Mouse (Mus musculus) heart, embryonic 16.5 days (tissue): ENCODE measurements around the gene Rit1. TPM values are rescaled to one million over a fixed set of nuclear protein-coding genes. Genes with fewer than 3 reads are reported as not detected.
"Not testable (repeated sequence)": the region's sequence is repeated elsewhere in the genome, so short reads cannot be mapped to it uniquely, and the experiment has no call there.

Source experiments
- ATAC-seq: fragments of 200-750 bp; cut with Nextera tagmentation; replicated peaks from 2 replicates; pipeline ENCODE4 v1.8.0; 2017; ENCODE audit warnings: moderate number of reproducible peaks; ENCODE audit not compliant: insufficient read depth, low FRiP score; ENCODE audit errors: extremely low read depth
- H3K27ac ChIP-seq: fragments of 300-500 bp; sonication (generic); 2 replicates; pipeline ENCODE4 v1.5.1; 2014; ENCODE audit warnings: mild to moderate bottlenecking, low read length, control low read depth, moderate library complexity
- H3K27me3 ChIP-seq: fragments of 300-500 bp; sonication (generic); 2 replicates; pipeline ENCODE4 v1.6.1; 2014; ENCODE audit warnings: low read length, mixed read lengths; ENCODE audit not compliant: control insufficient read depth, insufficient read depth
- H3K36me3 ChIP-seq: fragments of 300-500 bp; sonication (generic); 2 replicates; pipeline ENCODE4 v1.6.1; 2014; ENCODE audit not compliant: control insufficient read depth, insufficient read depth
- H3K4me1 ChIP-seq: fragments of 300-500 bp; sonication (generic); 2 replicates; pipeline ENCODE4 v1.6.1; 2014; ENCODE audit warnings: low read length, mixed read lengths; ENCODE audit not compliant: control insufficient read depth, insufficient read depth
- H3K4me2 ChIP-seq: fragments of 300-500 bp; sonication (generic); 2 replicates; pipeline ENCODE4 v1.6.1; 2014; ENCODE audit warnings: low read depth, mild to moderate bottlenecking, control low read depth, low read length
- H3K4me3 ChIP-seq: fragments of 300-500 bp; sonication (generic); 2 replicates; pipeline ENCODE4 v1.5.1; 2014; ENCODE audit warnings: mild to moderate bottlenecking, control low read depth, low read length
- H3K9ac ChIP-seq: fragments of 300-500 bp; sonication (generic); 2 replicates; pipeline ENCODE4 v1.6.1; 2014; ENCODE audit warnings: low read length, control low read depth
- H3K9me3 ChIP-seq: fragments of 300-500 bp; sonication (generic); replicated peaks from 2 replicates; pipeline ENCODE4 v1.6.1; 2016; ENCODE audit warnings: low read length; ENCODE audit not compliant: control insufficient read depth
- WGBS: fragments of 180-500 bp; shearing (Covaris S2); extraction: QIAGEN DNeasy Blood & Tissue Kit; methylation state at CpG from one replicate; pipeline ENCODE4 v1.1.7; 2014; 5-methylcytosine and 5-hydroxymethylcytosine counted together
- polyA plus RNA-seq: library from polyadenylated mRNA; unstranded; fragments of >200 nt; fragmentation: Nextera tagmentation; extraction: Ambion mirVana; gene quantifications from 2 replicates; pipeline ENCODE4 v1.2.1, GENCODE M21; 2015

Rit1 gene
- polyA plus RNA-seq, 1 experiment from 2014 or later: 59.4 TPM

GRCm38 (mm10) chr3:88689079-88689478 is 27.6 kb upstream of the Rit1 start:
- no peak overlapping the region for H3K4me3 ChIP-seq
- H3K9ac ChIP-seq: no peak overlapping the region
- no peaks in the 10 kb centered on the region for H3K27me3 ChIP-seq
- ATAC-seq: no peak
- peaks cover 43% of the 10 kb centered on the region for H3K36me3 ChIP-seq
- H3K4me2 ChIP-seq: no peak overlapping the region
- H3K4me1 ChIP-seq: peaks cover 13% of the 10 kb centered on the region
- WGBS: 71% methylated on average over 5 of the region's 5 CpGs
- no peak overlapping the region for H3K27ac ChIP-seq
- H3K9me3 ChIP-seq: no peaks in the 10 kb centered on the region

GRCm38 (mm10) chr3:88695545-88695944 is 21.1 kb upstream of the Rit1 start:
- peaks cover 78% of the 10 kb centered on the region for H3K36me3 ChIP-seq
- H3K27me3 ChIP-seq: no peaks in the 10 kb centered on the region
- no peak overlapping the region for H3K27ac ChIP-seq
- no peaks in the 10 kb centered on the region for H3K9me3 ChIP-seq
- no peak overlapping the region for H3K4me3 ChIP-seq
- ATAC-seq: no peak
- H3K9ac ChIP-seq: no peak overlapping the region
- no peak overlapping the region for H3K4me2 ChIP-seq
- no peaks in the 10 kb centered on the region for H3K4me1 ChIP-seq

- Histone ChIP-seq H3K4me1 (peaks cover 6% of the 10 kb centered on the region), H3K9ac (no peak overlapping the region), H3K36me3 (peaks cover 74% of the 10 kb centered on the region), H3K27ac (no peak overlapping the region), H3K4me3 (no peak overlapping the region), H3K4me2 (no peak overlapping the region), H3K27me3 (no peaks in the 10 kb centered on the region), H3K9me3 (no peaks in the 10 kb centered on the region)
- 90% methylated on average over 1 of the region's 1 CpGs for WGBS
- ATAC-seq: no peak
Observed at GRCm38 (mm10) chr3:88698051-88698450, 18.6 kb upstream of the Rit1 start.

GRCm38 (mm10) chr3:88698834-88699233 is 17.8 kb upstream of the Rit1 start:
- H3K27me3 ChIP-seq: no peaks in the 10 kb centered on the region
- H3K4me3 ChIP-seq: no peak overlapping the region
- H3K4me2 ChIP-seq: no peak overlapping the region
- no peaks in the 10 kb centered on the region for H3K9me3 ChIP-seq
- peaks cover 6% of the 10 kb centered on the region for H3K4me1 ChIP-seq
- H3K36me3 ChIP-seq: peaks cover 71% of the 10 kb centered on the region
- 94% methylated on average over 6 of the region's 6 CpGs for WGBS
- ATAC-seq: no peak
- no peak overlapping the region for H3K9ac ChIP-seq
- H3K27ac ChIP-seq: no peak overlapping the region

GRCm38 (mm10) chr3:88700247-88700646 is 16.4 kb upstream of the Rit1 start:
- Histone ChIP-seq H3K4me2 (no peak overlapping the region), H3K27ac (no peak overlapping the region), H3K4me3 (no peak overlapping the region), H3K36me3 (peaks cover 71% of the 10 kb centered on the region), H3K4me1 (peaks cover 6% of the 10 kb centered on the region), H3K27me3 (no peaks in the 10 kb centered on the region), H3K9ac (no peak overlapping the region), H3K9me3 (no peaks in the 10 kb centered on the region)
- WGBS: 82% methylated on average over 3 of the region's 3 CpGs
- no peak for ATAC-seq

GRCm38 (mm10) chr3:88701222-88701621 is 15.4 kb upstream of the Rit1 start:
- no peak overlapping the region for H3K9ac ChIP-seq
- peak overlapping the region; percentile 50 for H3K27ac ChIP-seq
- H3K4me1 ChIP-seq: peaks cover 6% of the 10 kb centered on the region
- H3K27me3 ChIP-seq: no peaks in the 10 kb centered on the region
- no peak overlapping the region for H3K4me3 ChIP-seq
- peak; percentile 77 for ATAC-seq
- no peaks in the 10 kb centered on the region for H3K9me3 ChIP-seq
- WGBS: 27% methylated on average over 3 of the region's 3 CpGs
- H3K4me2 ChIP-seq: no peak overlapping the region
- H3K36me3 ChIP-seq: peaks cover 68% of the 10 kb centered on the region

- ATAC-seq: no peak
- no peak overlapping the region for H3K4me3 ChIP-seq
- 86% methylated on average over 4 of the region's 4 CpGs for WGBS
- H3K27me3 ChIP-seq: no peaks in the 10 kb centered on the region
- no peak overlapping the region for H3K4me2 ChIP-seq
- no peak overlapping the region for H3K9ac ChIP-seq
- peaks cover 48% of the 10 kb centered on the region for H3K36me3 ChIP-seq
- H3K9me3 ChIP-seq: no peaks in the 10 kb centered on the region
- no peak overlapping the region for H3K27ac ChIP-seq
- H3K4me1 ChIP-seq: peaks cover 10% of the 10 kb centered on the region
Observed at GRCm38 (mm10) chr3:88713709-88714108, 2.9 kb upstream of the Rit1 start.

- Histone ChIP-seq H3K27ac (no peak overlapping the region), H3K9ac (no peak overlapping the region), H3K36me3 (peaks cover 39% of the 10 kb centered on the region), H3K4me3 (no peak overlapping the region), H3K4me2 (no peak overlapping the region), H3K27me3 (no peaks in the 10 kb centered on the region), H3K9me3 (no peaks in the 10 kb centered on the region), H3K4me1 (peaks cover 18% of the 10 kb centered on the region)
- WGBS: 72% methylated on average over 2 of the region's 2 CpGs
- no peak for ATAC-seq
Observed at GRCm38 (mm10) chr3:88714725-88715124, 1.9 kb upstream of the Rit1 start.

GRCm38 (mm10) chr3:88715716-88716115 is 922 bp upstream of the Rit1 start:
- H3K9me3 ChIP-seq, H3K4me2 ChIP-seq, H3K9ac ChIP-seq, H3K27ac ChIP-seq, ATAC-seq, H3K27me3 ChIP-seq, H3K4me3 ChIP-seq: not testable (repeated sequence)
- H3K4me1 ChIP-seq: peaks cover 19% of the 10 kb centered on the region
- 90% methylated on average over 5 of the region's 5 CpGs for WGBS
- peaks cover 36% of the 10 kb centered on the region for H3K36me3 ChIP-seq
